Mouse (Mus musculus) stomach, postnatal 0 days (tissue): Measurements from ENCODE around the gene L3hypdh.

Experiments
- CTCF ChIP-seq: IDR thresholded peaks from 2 replicates; pipeline ENCODE4 v1.5.1; 2016; ENCODE audit warnings: antibody characterized with exemption, low read depth, mild to moderate bottlenecking, moderate library complexity
- EP300 ChIP-seq: optimal IDR thresholded peaks from 2 replicates; pipeline ENCODE3; 2016; ENCODE audit warnings: antibody characterized with exemption

GRCm38 (mm10) chr12:72053851-72054250, 31.4 kb downstream of the L3hypdh start:
- TF ChIP-seq CTCF (no peak), EP300 (no peak)
